Mouse (Mus musculus) spleen, adult 2 months (tissue): Measurements from ENCODE around the gene Boc. TPM values are rescaled to one million over a fixed set of nuclear protein-coding genes. Genes with fewer than 3 reads are reported as not detected.

Source experiments
- DNase-seq, 2 experiments: peaks; one replicate each; pipeline versions ENCODE4 v3.0.0 to v3.0.0-alpha.2; 2012 to 2021; ENCODE audit warnings: low spot score in 2 of 2, low read depth in 1 of 2
- H3K27ac ChIP-seq: fragments of 200-500 bp; 2 replicates; pipeline ENCODE4 v1.5.1; 2012; ENCODE audit warnings: low read length, inconsistent platforms; ENCODE audit not compliant: insufficient read depth
- H3K27me3 ChIP-seq: fragments of 200-500 bp; 2 replicates; pipeline ENCODE4 v1.6.1; 2012; ENCODE audit warnings: mild to moderate bottlenecking, moderate library complexity, low read length, inconsistent platforms; ENCODE audit not compliant: control insufficient read depth, insufficient read depth
- H3K36me3 ChIP-seq: fragments of 200-500 bp; 2 replicates; pipeline ENCODE4 v1.6.1; 2012; ENCODE audit warnings: mild to moderate bottlenecking, low read length, inconsistent platforms; ENCODE audit not compliant: control insufficient read depth, insufficient read depth
- H3K4me1 ChIP-seq: fragments of 200-500 bp; 2 replicates; pipeline ENCODE4 v1.6.1; 2011; ENCODE audit warnings: inconsistent platforms; ENCODE audit not compliant: control insufficient read depth, insufficient read depth, insufficient read length
- H3K4me3 ChIP-seq: fragments of 200-500 bp; 2 replicates; pipeline ENCODE4 v1.5.1; 2011; ENCODE audit warnings: mild to moderate bottlenecking, inconsistent platforms; ENCODE audit not compliant: insufficient read depth, insufficient read length; ENCODE audit errors: extremely low read depth
- CTCF ChIP-seq: fragments of 200-500 bp; IDR thresholded peaks from 2 replicates; pipeline ENCODE4 v1.5.1; 2011; ENCODE audit warnings: mild to moderate bottlenecking, inconsistent platforms; ENCODE audit not compliant: insufficient read depth, insufficient read length, insufficient replicate concordance; ENCODE audit errors: extremely low read depth
- POLR2A ChIP-seq: fragments of 200-500 bp; IDR thresholded peaks from 2 replicates; pipeline ENCODE4 v1.6.1; 2011; ENCODE audit warnings: low read depth, low read length, inconsistent platforms
- WGBS: fragments of 180-500 bp; shearing (Covaris S2); methylation state at CpG from one replicate; pipeline ENCODE4 v1.1.7; 2018; 5-methylcytosine and 5-hydroxymethylcytosine counted together
- polyA plus RNA-seq: library from polyadenylated mRNA; depleted of rRNA; stranded (reverse); fragments of >200 nt; gene quantifications from 2 replicates; pipeline ENCODE4 v1.2.3, GENCODE M21; 2012

Gene Boc
- polyA plus RNA-seq, 1 experiment: 2.4 TPM

GRCm38 (mm10) chr16:44529691-44530090 is 29.0 kb downstream of the Boc start:
- WGBS: 93% methylated on average over 8 of the region's 8 CpGs
- DNase-seq: no peak
- no peak overlapping the region for H3K4me3 ChIP-seq
- H3K27ac ChIP-seq: no peak overlapping the region
- no peaks in the 10 kb centered on the region for H3K36me3 ChIP-seq
- H3K27me3 ChIP-seq: no peaks in the 10 kb centered on the region
- TF ChIP-seq CTCF (no peak), POLR2A (no peak)
- H3K4me1 ChIP-seq: no peaks in the 10 kb centered on the region

GRCm38 (mm10) chr16:44528955-44529354 is 29.7 kb downstream of the Boc start:
- H3K4me1 ChIP-seq: no peaks in the 10 kb centered on the region
- TF ChIP-seq POLR2A (no peak), CTCF (no peak)
- no peak overlapping the region for H3K4me3 ChIP-seq
- no peaks in the 10 kb centered on the region for H3K27me3 ChIP-seq
- H3K27ac ChIP-seq: no peak overlapping the region
- DNase-seq: no peak
- no peaks in the 10 kb centered on the region for H3K36me3 ChIP-seq
- WGBS: 93% methylated on average over 7 of the region's 7 CpGs

- Histone ChIP-seq H3K27ac (no peak overlapping the region), H3K4me1 (no peaks in the 10 kb centered on the region), H3K36me3 (no peaks in the 10 kb centered on the region), H3K27me3 (no peaks in the 10 kb centered on the region), H3K4me3 (no peak overlapping the region)
- WGBS: 84% methylated on average over 11 of the region's 11 CpGs
- no peak for TF ChIP-seq CTCF
- TF ChIP-seq POLR2A: no peak
- no peak for DNase-seq
Observed at GRCm38 (mm10) chr16:44527218-44527905, 31.3 kb downstream of the Boc start.

GRCm38 (mm10) chr16:44526689-44527088 is 32.0 kb downstream of the Boc start:
- WGBS: 81% methylated on average over 12 of the region's 12 CpGs
- no peaks in the 10 kb centered on the region for H3K27me3 ChIP-seq
- H3K4me3 ChIP-seq: no peak overlapping the region
- H3K4me1 ChIP-seq: no peaks in the 10 kb centered on the region
- no peak for TF ChIP-seq POLR2A
- TF ChIP-seq CTCF: no peak
- no peak overlapping the region for H3K27ac ChIP-seq
- H3K36me3 ChIP-seq: no peaks in the 10 kb centered on the region
- no peak for DNase-seq

GRCm38 (mm10) chr16:44526044-44526443 is 32.7 kb downstream of the Boc start:
- H3K4me3 ChIP-seq: no peak overlapping the region
- 80% methylated on average over 1 of the region's 1 CpGs for WGBS
- no peak for DNase-seq
- H3K4me1 ChIP-seq: no peaks in the 10 kb centered on the region
- TF ChIP-seq POLR2A (no peak), CTCF (no peak)
- H3K36me3 ChIP-seq: no peaks in the 10 kb centered on the region
- H3K27me3 ChIP-seq: no peaks in the 10 kb centered on the region
- H3K27ac ChIP-seq: no peak overlapping the region

GRCm38 (mm10) chr16:44523595-44523994 is 35.1 kb downstream of the Boc start:
- no peak for DNase-seq
- Histone ChIP-seq H3K27me3 (no peaks in the 10 kb centered on the region), H3K4me3 (no peak overlapping the region), H3K36me3 (no peaks in the 10 kb centered on the region), H3K4me1 (no peaks in the 10 kb centered on the region), H3K27ac (no peak overlapping the region)
- TF ChIP-seq POLR2A: no peak
- TF ChIP-seq CTCF: no peak
- 94% methylated on average over 7 of the region's 7 CpGs for WGBS

- no peaks in the 10 kb centered on the region for H3K4me1 ChIP-seq
- H3K36me3 ChIP-seq: no peaks in the 10 kb centered on the region
- H3K4me3 ChIP-seq: no peak overlapping the region
- no peak for DNase-seq
- no peak overlapping the region for H3K27ac ChIP-seq
- WGBS: 87% methylated on average over 6 of the region's 6 CpGs
- H3K27me3 ChIP-seq: no peaks in the 10 kb centered on the region
- TF ChIP-seq CTCF (no peak), POLR2A (no peak)
Observed at GRCm38 (mm10) chr16:44516498-44516897, 42.2 kb downstream of the Boc start.
